Mouse (Mus musculus) lung, postnatal 0 days (tissue): ENCODE results near the gene Lancl2. TPM values are rescaled to one million over a fixed set of nuclear protein-coding genes. Genes with fewer than 3 reads are reported as not detected.

Experiments
- ATAC-seq: fragments of 200-750 bp; cut with Nextera tagmentation; 2 replicates; pipeline ENCODE4 v1.8.0; 2017; ENCODE audit warnings: moderate library complexity
- DNase-seq: peaks from one replicate; pipeline ENCODE4 v3.0.0-alpha.2; 2016; ENCODE audit warnings: low spot score
- H3K27ac ChIP-seq: fragments of 300-500 bp; sonication (generic); 2 replicates; pipeline ENCODE4 v1.5.1; 2014; ENCODE audit warnings: antibody characterized with exemption, mild to moderate bottlenecking, low read length, mixed read lengths
- H3K27me3 ChIP-seq: fragments of 300-500 bp; sonication (generic); replicated peaks from 2 replicates; pipeline ENCODE4 v1.6.1; 2014; ENCODE audit warnings: low read length, mixed read lengths; ENCODE audit not compliant: insufficient read depth
- H3K36me3 ChIP-seq: fragments of 300-500 bp; sonication (generic); 2 replicates; pipeline ENCODE4 v1.6.1; 2014; ENCODE audit warnings: low read length, mixed read lengths; ENCODE audit not compliant: insufficient read depth
- H3K4me1 ChIP-seq: fragments of 300-500 bp; sonication (generic); 2 replicates; pipeline ENCODE4 v1.6.1; 2014; ENCODE audit warnings: antibody characterized with exemption, low read depth, low read length, mixed read lengths; ENCODE audit not compliant: insufficient read depth
- H3K4me2 ChIP-seq: fragments of 300-500 bp; sonication (generic); replicated peaks from 2 replicates; pipeline ENCODE4 v1.6.1; 2014; ENCODE audit warnings: low read depth, mild to moderate bottlenecking, low read length, moderate library complexity, mixed read lengths
- H3K4me3 ChIP-seq: fragments of 300-500 bp; sonication (generic); 2 replicates; pipeline ENCODE4 v1.5.1; 2014; ENCODE audit warnings: low read depth, low read length
- H3K9ac ChIP-seq: fragments of 300-500 bp; sonication (generic); replicated peaks from 2 replicates; pipeline ENCODE4 v1.6.1; 2014; ENCODE audit warnings: low read depth, mild to moderate bottlenecking
- H3K9me3 ChIP-seq: fragments of 300-500 bp; sonication (generic); 2 replicates; pipeline ENCODE4 v1.6.1; 2016; ENCODE audit warnings: low read length, mixed read lengths
- CTCF ChIP-seq: IDR thresholded peaks from 2 replicates; pipeline ENCODE4 v1.5.1; 2016; ENCODE audit warnings: antibody characterized with exemption, mild to moderate bottlenecking
- EP300 ChIP-seq: IDR thresholded peaks from 2 replicates; pipeline ENCODE4 v1.6.1; 2016; ENCODE audit warnings: antibody characterized with exemption, mild to moderate bottlenecking, control low read depth
- WGBS: fragments of 180-500 bp; shearing (Covaris S2); extraction: QIAGEN DNeasy Blood & Tissue Kit; methylation state at CpG from one replicate; pipeline ENCODE4 v1.1.7; 2014; 5-methylcytosine and 5-hydroxymethylcytosine counted together
- polyA plus RNA-seq: library from polyadenylated mRNA; unstranded; fragments of >200 nt; fragmentation: Nextera tagmentation; extraction: Ambion mirVana; gene quantifications from 2 replicates; pipeline ENCODE4 v1.2.1, GENCODE M21; 2015

Lancl2 gene
- polyA plus RNA-seq, 1 experiment from 2014 or later: 10.5 TPM

DNA sequence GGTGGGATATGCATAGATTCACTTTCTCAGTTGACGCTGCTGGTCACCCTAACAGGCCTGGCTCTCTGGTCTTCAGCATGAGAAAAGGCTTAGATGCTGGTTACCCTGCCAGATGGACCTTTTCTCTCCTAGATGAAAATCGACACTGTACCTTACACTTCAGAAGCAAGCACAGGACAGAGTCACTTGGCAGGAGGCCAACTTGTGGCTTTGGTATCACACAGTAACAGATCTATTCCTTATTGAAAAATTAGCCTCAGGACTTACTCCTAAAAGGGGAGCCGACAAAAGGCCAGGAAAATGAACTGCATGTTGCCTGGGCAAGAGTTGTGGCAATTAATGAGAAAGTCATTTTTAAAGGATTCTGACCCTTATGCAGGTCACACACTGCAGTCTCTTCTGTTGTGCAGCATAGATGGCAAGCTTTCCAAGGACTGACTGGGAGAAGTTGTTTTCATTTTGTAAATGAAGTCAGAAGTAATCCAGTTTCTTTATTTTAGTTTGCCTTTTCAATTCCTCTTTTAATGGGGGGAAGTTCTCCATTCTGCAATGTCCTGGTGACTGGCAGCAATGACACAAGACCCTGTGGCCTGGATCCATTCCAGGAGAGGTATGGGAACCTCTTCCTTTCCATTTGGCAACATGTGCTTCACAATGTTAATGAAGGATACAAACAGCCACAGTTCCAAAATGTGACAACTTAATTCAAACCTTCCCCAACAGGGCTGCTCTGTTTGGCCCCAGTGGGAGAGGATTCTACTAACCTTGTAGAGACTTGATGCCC lies 62.9 kb downstream of the Lancl2 start:
- Histone ChIP-seq H3K27ac (no peak overlapping the region), H3K4me1 (no peaks in the 10 kb centered on the region), H3K27me3 (no peaks in the 10 kb centered on the region), H3K9me3 (no peaks in the 10 kb centered on the region), H3K36me3 (no peaks in the 10 kb centered on the region), H3K4me2 (no peak overlapping the region), H3K4me3 (no peak overlapping the region), H3K9ac (no peak overlapping the region)
- no peak for TF ChIP-seq EP300
- TF ChIP-seq CTCF: no peak
- 56% methylated on average over 3 of the region's 3 CpGs for WGBS
- no peak for ATAC-seq
- peak; percentile 14 for DNase-seq

GRCm38 (mm10) chr6:57766287-57766686 lies 63.9 kb downstream of the Lancl2 start:
- Histone ChIP-seq H3K9ac (no peak overlapping the region), H3K4me3 (no peak overlapping the region), H3K9me3 (no peaks in the 10 kb centered on the region), H3K27ac (no peak overlapping the region), H3K27me3 (no peaks in the 10 kb centered on the region), H3K4me1 (no peaks in the 10 kb centered on the region), H3K4me2 (no peak overlapping the region), H3K36me3 (no peaks in the 10 kb centered on the region)
- ATAC-seq (0 out of 2 replicates have a peak, but pooled peaks have one; percentile 19), DNase-seq (no peak)
- WGBS: 78% methylated on average over 1 of the region's 1 CpGs
- TF ChIP-seq CTCF (no peak), EP300 (no peak)

GRCm38 (mm10) chr6:57767112-57767868 lies 65.0 kb downstream of the Lancl2 start:
- ATAC-seq: peak; percentile 45
- peak; percentile 29 for DNase-seq
- Histone ChIP-seq H3K36me3 (no peaks in the 10 kb centered on the region), H3K4me2 (no peak overlapping the region), H3K4me1 (no peaks in the 10 kb centered on the region), H3K9ac (no peak overlapping the region), H3K27me3 (no peaks in the 10 kb centered on the region), H3K9me3 (no peaks in the 10 kb centered on the region), H3K27ac (no peak overlapping the region), H3K4me3 (no peak overlapping the region)
- no peak for TF ChIP-seq CTCF
- TF ChIP-seq EP300: no peak
- WGBS: 24% methylated on average over 8 of the region's 8 CpGs

DNA sequence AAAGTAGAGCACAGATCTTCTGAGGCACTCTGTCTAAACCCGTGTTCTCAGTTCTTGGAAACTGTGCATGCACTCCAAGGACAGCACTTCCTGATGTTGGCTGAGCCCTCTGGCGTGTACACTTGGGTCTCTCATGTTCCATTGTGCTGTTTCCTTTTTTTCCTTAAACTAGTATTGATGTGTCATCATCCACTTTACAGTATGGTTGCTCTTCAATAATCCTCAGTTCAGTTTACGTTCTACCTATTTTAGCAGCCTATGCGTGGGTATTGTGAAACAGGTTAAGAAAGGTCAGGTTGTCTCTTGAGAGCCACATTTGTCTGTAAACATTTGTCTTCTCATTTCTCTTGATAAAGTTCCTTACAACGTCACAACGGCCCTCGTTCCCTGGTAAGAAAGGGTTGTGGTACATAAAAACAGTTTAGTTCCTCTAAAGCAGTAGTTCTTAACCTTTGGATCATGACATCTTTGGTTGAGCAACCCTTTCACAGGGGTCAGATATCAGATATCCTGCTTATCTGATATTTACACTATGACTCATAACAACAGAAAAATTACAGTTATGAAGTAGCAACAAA lies 66.7 kb downstream of the Lancl2 start:
- no peak for TF ChIP-seq CTCF
- TF ChIP-seq EP300: no peak
- DNase-seq (peak; percentile 30), ATAC-seq (no peak)
- H3K27me3 ChIP-seq: no peaks in the 10 kb centered on the region
- no peak overlapping the region for H3K4me3 ChIP-seq
- H3K9me3 ChIP-seq: no peaks in the 10 kb centered on the region
- no peak overlapping the region for H3K4me2 ChIP-seq
- no peaks in the 10 kb centered on the region for H3K36me3 ChIP-seq
- no peaks in the 10 kb centered on the region for H3K4me1 ChIP-seq
- no peak overlapping the region for H3K27ac ChIP-seq
- WGBS: 58% methylated on average over 7 of the region's 7 CpGs
- no peak overlapping the region for H3K9ac ChIP-seq

DNA sequence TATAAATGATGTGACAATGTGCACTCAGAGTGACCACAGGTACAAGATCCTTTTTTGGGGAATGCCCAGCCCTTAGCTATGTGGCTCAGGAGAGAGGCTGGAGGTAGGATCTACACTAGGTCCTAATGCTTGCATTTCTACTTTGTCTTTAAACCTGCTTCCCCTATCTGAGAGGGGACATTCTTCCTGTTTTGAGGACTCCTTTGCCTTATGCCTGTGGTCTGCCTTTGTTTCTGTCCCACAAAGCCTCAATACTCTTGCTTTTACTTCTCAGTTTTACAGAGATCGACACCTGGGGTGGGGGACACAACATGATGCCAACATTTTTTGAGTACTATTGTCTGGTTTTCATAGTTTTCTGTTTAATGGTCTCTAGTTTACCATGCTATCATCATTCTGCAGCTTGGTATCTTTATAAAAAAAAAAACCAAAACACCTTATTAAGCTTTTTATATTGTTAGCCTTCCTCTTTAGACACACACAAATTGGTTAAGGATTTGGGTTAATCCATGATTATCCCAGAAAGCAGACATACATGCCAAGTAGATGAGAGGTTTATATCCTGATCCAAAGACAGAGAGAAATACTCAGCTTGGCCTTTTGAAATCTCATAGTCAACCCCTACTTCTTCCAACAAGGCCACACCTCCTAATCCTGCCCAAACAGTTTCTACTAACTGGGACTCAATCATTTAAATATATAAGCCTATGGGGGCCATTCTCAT lies 68.3 kb downstream of the Lancl2 start:
- Histone ChIP-seq H3K9me3 (no peaks in the 10 kb centered on the region), H3K9ac (no peak overlapping the region), H3K4me1 (no peaks in the 10 kb centered on the region), H3K4me3 (no peak overlapping the region), H3K4me2 (no peak overlapping the region), H3K27ac (no peak overlapping the region), H3K36me3 (no peaks in the 10 kb centered on the region), H3K27me3 (no peaks in the 10 kb centered on the region)
- DNase-seq (no peak), ATAC-seq (no peak)
- TF ChIP-seq EP300 (no peak), CTCF (no peak)
- WGBS: 92% methylated on average over 1 of the region's 1 CpGs

- TF ChIP-seq CTCF: no peak
- TF ChIP-seq EP300: no peak
- no peak for ATAC-seq
- Histone ChIP-seq H3K27me3 (no peaks in the 10 kb centered on the region), H3K4me1 (no peaks in the 10 kb centered on the region), H3K27ac (no peak overlapping the region), H3K36me3 (no peaks in the 10 kb centered on the region), H3K4me3 (no peak overlapping the region), H3K9ac (no peak overlapping the region), H3K9me3 (no peaks in the 10 kb centered on the region), H3K4me2 (no peak overlapping the region)
- 89% methylated on average over 1 of the region's 1 CpGs for WGBS
- DNase-seq: peak; percentile 15
These were observed 71.5 kb downstream of the Lancl2 start for GRCm38 (mm10) chr6:57773792-57774191.
